Mouse (Mus musculus) heart, embryonic 14.5 days (tissue): ENCODE measurements around the gene Ambra1. TPM values are rescaled to one million over a fixed set of nuclear protein-coding genes. Genes with fewer than 3 reads are reported as not detected.
A peak's percentile ranks its signal among the peaks of the same experiment; 100 is the strongest.

Experiments
- ATAC-seq: fragments of 200-750 bp; cut with Nextera tagmentation; 2 replicates; pipeline ENCODE4 v1.8.0; 2017; ENCODE audit warnings: low read depth, moderate TSS enrichment; ENCODE audit not compliant: insufficient number of reproducible peaks, insufficient read depth, low FRiP score
- H3K27ac ChIP-seq, 2 experiments: fragments of 200-500 bp in 1 of 2; fragments of 300-500 bp in 1 of 2; sonication (generic) in 1 of 2; replicated peaks in 1 of 2; 2 replicates each; pipeline ENCODE4 v1.5.1; 2012 to 2014; ENCODE audit warnings: low read depth in 2 of 2, low read length in 2 of 2, control low read depth in 1 of 2, mild to moderate bottlenecking in 1 of 2, mixed read lengths in 1 of 2; ENCODE audit not compliant: control insufficient read depth in 1 of 2, insufficient read depth in 1 of 2
- H3K27me3 ChIP-seq: fragments of 300-500 bp; sonication (generic); 2 replicates; pipeline ENCODE4 v1.6.1; 2014; ENCODE audit warnings: mild to moderate bottlenecking, low read length, control low read depth; ENCODE audit not compliant: control insufficient read depth, insufficient read depth
- H3K36me3 ChIP-seq: fragments of 300-500 bp; sonication (generic); 2 replicates; pipeline ENCODE4 v1.6.1; 2014; ENCODE audit warnings: mild to moderate bottlenecking, control low read depth, low read length, mixed read lengths; ENCODE audit not compliant: control insufficient read depth, insufficient read depth
- H3K4me1 ChIP-seq, 2 experiments: fragments of 200-500 bp in 1 of 2; fragments of 300-500 bp in 1 of 2; sonication (generic) in 1 of 2; 2 replicates each; pipeline ENCODE4 v1.6.1; 2012 to 2014; ENCODE audit warnings: low read length in 2 of 2, control low read depth in 1 of 2, mixed read lengths in 1 of 2; ENCODE audit not compliant: control insufficient read depth in 2 of 2, insufficient read depth in 2 of 2
- H3K4me2 ChIP-seq: fragments of 300-500 bp; sonication (generic); 2 replicates; pipeline ENCODE4 v1.6.1; 2014; ENCODE audit warnings: mild to moderate bottlenecking, low read length
- H3K4me3 ChIP-seq, 2 experiments: fragments of 200-500 bp in 1 of 2; fragments of 300-500 bp in 1 of 2; sonication (generic) in 1 of 2; 2 replicates each; pipeline ENCODE4 v1.5.1; 2012 to 2014; ENCODE audit warnings: low read length in 2 of 2, mild to moderate bottlenecking in 2 of 2, control low read depth in 1 of 2, low read depth in 1 of 2, moderate library complexity in 1 of 2; ENCODE audit not compliant: control insufficient read depth in 1 of 2, insufficient read depth in 1 of 2
- H3K9ac ChIP-seq: fragments of 300-500 bp; sonication (generic); 2 replicates; pipeline ENCODE4 v1.6.1; 2014; ENCODE audit warnings: mild to moderate bottlenecking, low read length
- H3K9me3 ChIP-seq: fragments of 300-500 bp; sonication (generic); 2 replicates; pipeline ENCODE4 v1.6.1; 2016; ENCODE audit warnings: low read length, control low read depth; ENCODE audit not compliant: control insufficient read depth
- WGBS: fragments of 180-500 bp; shearing (Covaris S2); extraction: QIAGEN DNeasy Blood & Tissue Kit; methylation state at CpG from one replicate; pipeline ENCODE4 v1.1.7; 2014; 5-methylcytosine and 5-hydroxymethylcytosine counted together
- microRNA-seq: library from miRNA; unstranded; fragments of <30 nt; microRNA quantifications from one replicate; pipeline ENCODE4, GENCODE M21; 2016
- polyA plus RNA-seq: library from polyadenylated mRNA; unstranded; fragments of >200 nt; fragmentation: Nextera tagmentation; extraction: Ambion mirVana; gene quantifications from 2 replicates; pipeline ENCODE4 v1.2.1, GENCODE M21; 2014

Gene Ambra1
- polyA plus RNA-seq, 1 experiment from 2014 or later: 10.5 TPM

GRCm38 (mm10) chr2:91964610-91965204, 234.8 kb downstream of the Ambra1 start:
- H3K4me3 ChIP-seq: peak overlapping the region; percentile 35 to 92
- no peaks in the 10 kb centered on the region for H3K36me3 ChIP-seq
- H3K9ac ChIP-seq: peak overlapping the region; percentile 74
- no peaks in the 10 kb centered on the region for H3K27me3 ChIP-seq
- no peak for ATAC-seq
- peak overlapping the region; percentile 97 for H3K4me2 ChIP-seq
- H3K27ac ChIP-seq: peak overlapping the region; percentile 70 to 86
- WGBS: 52% methylated on average over 3 of the region's 3 CpGs
- no peaks in the 10 kb centered on the region for H3K9me3 ChIP-seq
- H3K4me1 ChIP-seq: peaks cover 25 to 35% of the 10 kb centered on the region in 2 experiments

DNA sequence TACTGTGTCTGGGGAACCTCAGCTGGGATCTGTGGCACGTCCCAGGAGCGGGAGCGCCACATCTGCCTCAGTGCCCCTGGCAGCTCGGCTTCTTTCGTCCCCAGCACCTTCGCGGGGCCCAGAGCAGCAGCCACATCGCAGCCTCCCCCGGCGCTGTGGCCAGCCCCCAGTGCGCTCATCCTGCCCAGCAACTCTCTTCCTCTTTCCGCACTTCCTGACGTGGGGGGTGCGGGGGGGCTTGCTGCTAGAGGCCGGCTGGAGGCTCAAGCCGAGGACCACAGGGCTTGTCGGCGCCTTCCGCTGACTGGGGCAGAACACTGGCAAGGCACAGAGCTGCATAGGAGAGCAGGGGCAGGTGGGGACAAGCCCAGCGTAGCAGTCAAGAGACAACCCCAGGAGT, 235.5 kb downstream of the Ambra1 start:
- Histone ChIP-seq H3K4me2 (peak overlapping the region; percentile 97), H3K4me1 (peaks cover 22 to 32% of the 10 kb centered on the region in 2 experiments), H3K9me3 (no peaks in the 10 kb centered on the region), H3K27ac (peak overlapping the region; percentile 70 to 86), H3K27me3 (no peaks in the 10 kb centered on the region), H3K36me3 (no peaks in the 10 kb centered on the region), H3K4me3 (peak overlapping the region; percentile 35 to 92), H3K9ac (peak overlapping the region; percentile 74)
- ATAC-seq: peak; percentile 3; the same call in 1 of the 2 replicates
- WGBS: 12% methylated on average over 20 of the region's 20 CpGs

- no peak for ATAC-seq
- Histone ChIP-seq H3K27ac (no peak overlapping the region), H3K36me3 (no peaks in the 10 kb centered on the region), H3K4me2 (no peak overlapping the region), H3K27me3 (no peaks in the 10 kb centered on the region), H3K4me1 (peaks cover 28 to 41% of the 10 kb centered on the region in 2 experiments), H3K4me3 (no peak overlapping the region), H3K9ac (no peak overlapping the region), H3K9me3 (no peaks in the 10 kb centered on the region)
- WGBS: 80% methylated on average over 5 of the region's 5 CpGs
These were observed 236.4 kb downstream of the Ambra1 start for GRCm38 (mm10) chr2:91966367-91966766.

DNA sequence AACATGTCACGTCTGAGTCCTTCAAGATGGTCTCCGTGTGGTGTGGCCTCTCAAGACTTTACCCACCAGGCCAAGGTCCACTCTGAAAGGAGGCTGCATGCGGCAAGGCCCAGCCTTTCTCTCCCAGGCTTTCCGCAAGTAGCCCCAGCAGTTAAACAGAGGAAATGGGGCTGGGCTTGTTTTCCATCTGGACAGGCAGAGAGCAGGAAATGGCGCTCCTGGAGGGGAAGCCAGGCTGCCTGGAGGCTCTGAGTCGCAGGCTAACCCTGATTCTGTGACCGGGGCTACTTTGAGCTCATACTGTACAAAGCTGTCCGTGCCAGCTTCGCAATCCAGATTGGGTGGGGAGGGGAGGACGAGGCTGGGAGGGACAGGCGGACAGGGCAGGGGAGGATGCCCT, 238.0 kb downstream of the Ambra1 start:
- peak overlapping the region; percentile 39; the same call in 1 of the 2 replicates for H3K9ac ChIP-seq
- H3K4me3 ChIP-seq: no peak overlapping the region
- H3K4me2 ChIP-seq: no peak overlapping the region
- H3K27me3 ChIP-seq: no peaks in the 10 kb centered on the region
- ATAC-seq: no peak
- H3K4me1 ChIP-seq: peaks cover 36 to 42% of the 10 kb centered on the region in 2 experiments
- peak overlapping the region; percentile 65 to 85 for H3K27ac ChIP-seq
- no peaks in the 10 kb centered on the region for H3K9me3 ChIP-seq
- 59% methylated on average over 11 of the region's 11 CpGs for WGBS
- H3K36me3 ChIP-seq: no peaks in the 10 kb centered on the region

Small RNA genes within 50 kb of the gene (microRNA-seq; reads per million reads assigned to microRNA genes)
- gene Mir6999: not detected

Other genes starting within 250 kb of the Ambra1 start
- gene Ckap5, start 203.4 kb upstream of the Ambra1 start, polyA plus RNA-seq: 63.5 and 68.2 TPM in 2 replicates
- gene F2, start 93.7 kb upstream of the Ambra1 start, polyA plus RNA-seq: 0.13 and 0.23 TPM in 2 replicates
- gene Zfp408, start 80.3 kb upstream of the Ambra1 start, polyA plus RNA-seq: 3.6 and 4.8 TPM in 2 replicates
- gene Arhgap1, start 80.3 kb upstream of the Ambra1 start, polyA plus RNA-seq: 144 and 149 TPM in 2 replicates
- 28.7 and 29.0 TPM in 2 replicates for gene Atg13, start 19.6 kb upstream of the Ambra1 start, polyA plus RNA-seq
- 9.9 and 12.7 TPM in 2 replicates for gene Harbi1, start 19.3 kb upstream of the Ambra1 start, polyA plus RNA-seq
- gene Chrm4, start 197.1 kb downstream of the Ambra1 start, polyA plus RNA-seq: not detected in 2 replicates
- gene Mdk, start 202.2 kb downstream of the Ambra1 start, polyA plus RNA-seq: 352 and 435 TPM in 2 replicates
- 2.8 and 3.5 TPM in 2 replicates for gene Gm9821, start 215.6 kb downstream of the Ambra1 start, polyA plus RNA-seq
- gene Dgkz, start 245.7 kb downstream of the Ambra1 start, polyA plus RNA-seq: 47.8 and 48.2 TPM in 2 replicates